Mouse (Mus musculus) hindbrain, embryonic 11.5 days (tissue): ENCODE measurements around the gene Gm7792. TPM values are rescaled to one million over a fixed set of nuclear protein-coding genes. Genes with fewer than 3 reads are reported as not detected.
"Not testable (repeated sequence)": the region's sequence is repeated elsewhere in the genome, so short reads cannot be mapped to it uniquely, and the experiment has no call there.

Experiments used
- ATAC-seq: fragments of 200-750 bp; cut with Nextera tagmentation; 2 replicates; pipeline ENCODE4 v1.8.0; 2017; ENCODE audit warnings: mild to moderate bottlenecking, moderate TSS enrichment, moderate library complexity; ENCODE audit not compliant: low FRiP score
- DNase-seq: peaks from one replicate; pipeline ENCODE4 v3.0.0-alpha.2; 2015; ENCODE audit warnings: low spot score
- H3K27ac ChIP-seq: fragments of 300-500 bp; sonication (generic); 2 replicates; pipeline ENCODE4 v1.5.1; 2014; ENCODE audit warnings: mild to moderate bottlenecking, low read depth, low read length
- H3K27me3 ChIP-seq: fragments of 300-500 bp; sonication (generic); 2 replicates; pipeline ENCODE4 v1.6.1; 2014; ENCODE audit warnings: mild to moderate bottlenecking, low read length, moderate library complexity, mixed read lengths; ENCODE audit not compliant: control insufficient read depth, insufficient read depth
- H3K36me3 ChIP-seq: fragments of 300-500 bp; sonication (generic); 2 replicates; pipeline ENCODE4 v1.6.1; 2014; ENCODE audit warnings: mild to moderate bottlenecking, low read length, moderate library complexity, mixed read lengths; ENCODE audit not compliant: control insufficient read depth, insufficient read depth
- H3K4me1 ChIP-seq: fragments of 300-500 bp; sonication (generic); replicated peaks from 2 replicates; pipeline ENCODE4 v1.6.1; 2014; ENCODE audit warnings: low read length, mixed read lengths; ENCODE audit not compliant: control insufficient read depth, insufficient read depth
- H3K4me2 ChIP-seq: fragments of 300-500 bp; sonication (generic); replicated peaks from 2 replicates; pipeline ENCODE4 v1.6.1; 2014; ENCODE audit warnings: mild to moderate bottlenecking, low read depth, low read length
- H3K4me3 ChIP-seq: fragments of 300-500 bp; sonication (generic); 2 replicates; pipeline ENCODE4 v1.5.1; 2014; ENCODE audit warnings: low read depth, low read length
- H3K9ac ChIP-seq: fragments of 300-500 bp; sonication (generic); 2 replicates; pipeline ENCODE4 v1.6.1; 2014; ENCODE audit warnings: low read depth, low read length
- H3K9me3 ChIP-seq: fragments of 300-500 bp; sonication (generic); 2 replicates; pipeline ENCODE4 v1.6.1; 2016; ENCODE audit warnings: low read length; ENCODE audit not compliant: control insufficient read depth
- WGBS: fragments of 180-500 bp; shearing (Covaris S2); extraction: QIAGEN DNeasy Blood & Tissue Kit; methylation state at CpG from one replicate; pipeline ENCODE4 v1.1.7; 2014; 5-methylcytosine and 5-hydroxymethylcytosine counted together
- polyA plus RNA-seq: library from polyadenylated mRNA; unstranded; fragments of >200 nt; fragmentation: Nextera tagmentation; extraction: Ambion mirVana; gene quantifications from 2 replicates; pipeline ENCODE4 v1.2.1, GENCODE M21; 2014

Gene Gm7792
- polyA plus RNA-seq = not detected in 2 replicates

GRCm38 (mm10) chr5:93843476-93843875, at the start of gene Gm7792:
Gene Gm7792, plus strand, starts transcription at chr5:93843776.
- not testable (repeated sequence) for H3K4me2 ChIP-seq, H3K27ac ChIP-seq, H3K9me3 ChIP-seq, H3K9ac ChIP-seq, H3K4me3 ChIP-seq, DNase-seq, ATAC-seq, H3K27me3 ChIP-seq, H3K36me3 ChIP-seq, H3K4me1 ChIP-seq
- WGBS = 80% methylated on average over 1 of the region's 2 CpGs

Other genes starting within 250 kb of the Gm7792 start
- gene C87414, start 172.2 kb upstream of the Gm7792 start, polyA plus RNA-seq = not detected in 2 replicates
- not detected in 2 replicates for gene Gm16429, start 85.3 kb downstream of the Gm7792 start, polyA plus RNA-seq
- not detected in 2 replicates for gene BC061212, start 226.8 kb downstream of the Gm7792 start, polyA plus RNA-seq
- not detected in 2 replicates for gene Gm6351, start 232.6 kb downstream of the Gm7792 start, polyA plus RNA-seq